Mouse (Mus musculus) limb, embryonic 14.5 days (tissue): ENCODE results near the gene Phactr2. TPM values are rescaled to one million over a fixed set of nuclear protein-coding genes. Genes with fewer than 3 reads are reported as not detected.

Source experiments
- ATAC-seq: fragments of 200-750 bp; cut with Nextera tagmentation; 2 replicates; pipeline ENCODE4 v1.8.0; 2017; ENCODE audit warnings: low read depth, moderate number of reproducible peaks, moderate TSS enrichment; ENCODE audit not compliant: low FRiP score
- DNase-seq: peaks from one replicate; pipeline ENCODE4 v3.0.0-alpha.2; 2015; ENCODE audit warnings: low spot score
- H3K27ac ChIP-seq: fragments of 300-500 bp; sonication (generic); replicated peaks from 2 replicates; pipeline ENCODE4 v1.5.1; 2014; ENCODE audit warnings: low read depth, mild to moderate bottlenecking, low read length, moderate library complexity, mixed read lengths
- H3K27me3 ChIP-seq: fragments of 300-500 bp; sonication (generic); 2 replicates; pipeline ENCODE4 v1.6.1; 2014; ENCODE audit warnings: low read length, mixed read lengths; ENCODE audit not compliant: control insufficient read depth, insufficient read depth
- H3K36me3 ChIP-seq: fragments of 300-500 bp; sonication (generic); 2 replicates; pipeline ENCODE4 v1.6.1; 2014; ENCODE audit warnings: mild to moderate bottlenecking, low read length, moderate library complexity, mixed read lengths; ENCODE audit not compliant: control insufficient read depth, insufficient read depth
- H3K4me1 ChIP-seq: fragments of 300-500 bp; sonication (generic); 2 replicates; pipeline ENCODE4 v1.6.1; 2014; ENCODE audit warnings: antibody characterized with exemption, low read length, mixed read lengths; ENCODE audit not compliant: control insufficient read depth, insufficient read depth
- H3K4me2 ChIP-seq: fragments of 300-500 bp; sonication (generic); replicated peaks from 2 replicates; pipeline ENCODE4 v1.6.1; 2014; ENCODE audit warnings: low read depth, mild to moderate bottlenecking, low read length, moderate library complexity; ENCODE audit not compliant: severe bottlenecking
- H3K4me3 ChIP-seq: fragments of 300-500 bp; sonication (generic); replicated peaks from 2 replicates; pipeline ENCODE4 v1.5.1; 2014; ENCODE audit warnings: low read length
- H3K9ac ChIP-seq: fragments of 300-500 bp; sonication (generic); 2 replicates; pipeline ENCODE4 v1.6.1; 2014; ENCODE audit warnings: mild to moderate bottlenecking, low read depth, low read length, moderate library complexity; ENCODE audit not compliant: severe bottlenecking
- H3K9me3 ChIP-seq: fragments of 300-500 bp; sonication (generic); 2 replicates; pipeline ENCODE4 v1.6.1; 2016; ENCODE audit warnings: low read length; ENCODE audit not compliant: control insufficient read depth
- POLR2A ChIP-seq: fragments of 200-500 bp; IDR thresholded peaks from 2 replicates; pipeline ENCODE4 v1.8.0; 2012; ENCODE audit warnings: inconsistent platforms, mild to moderate bottlenecking, moderate library complexity, borderline replicate concordance; ENCODE audit not compliant: insufficient read depth, insufficient read length; ENCODE audit errors: extremely low read depth
- WGBS: fragments of 180-500 bp; shearing (Covaris S2); extraction: QIAGEN DNeasy Blood & Tissue Kit; methylation state at CpG from one replicate; pipeline ENCODE4 v1.1.7; 2014; 5-methylcytosine and 5-hydroxymethylcytosine counted together
- polyA plus RNA-seq, 2 experiments: library from polyadenylated mRNA; depleted of rRNA in 1 of 2; stranded (reverse) in 1 of 2; unstranded in 1 of 2; fragments of >200 nt; fragmentation: Nextera tagmentation in 1 of 2; extraction: Ambion mirVana in 1 of 2; gene quantifications; 2 replicates each; pipeline versions ENCODE4 v1.2.1 to v1.2.3; 2012 to 2014

The Phactr2 gene
- polyA plus RNA-seq, 2 experiments: 20.0 to 36.5 TPM

GRCm38 (mm10) chr10:13230716-13231115, 243.5 kb downstream of the Phactr2 start:
- 85% methylated on average over 7 of the region's 7 CpGs for WGBS
- no peak overlapping the region for H3K4me2 ChIP-seq
- no peaks in the 10 kb centered on the region for H3K4me1 ChIP-seq
- DNase-seq: no peak
- H3K27me3 ChIP-seq: no peaks in the 10 kb centered on the region
- no peaks in the 10 kb centered on the region for H3K9me3 ChIP-seq
- H3K9ac ChIP-seq: no peak overlapping the region
- H3K4me3 ChIP-seq: no peak overlapping the region
- ATAC-seq: no peak
- H3K36me3 ChIP-seq: peaks cover 18% of the 10 kb centered on the region
- no peak for TF ChIP-seq POLR2A
- H3K27ac ChIP-seq: no peak overlapping the region

GRCm38 (mm10) chr10:13225377-13226063, 248.7 kb downstream of the Phactr2 start:
- Histone ChIP-seq H3K4me2 (no peak overlapping the region), H3K4me1 (no peaks in the 10 kb centered on the region), H3K27me3 (no peaks in the 10 kb centered on the region), H3K4me3 (no peak overlapping the region), H3K9ac (no peak overlapping the region), H3K36me3 (peaks cover 31% of the 10 kb centered on the region), H3K9me3 (no peaks in the 10 kb centered on the region), H3K27ac (0 out of 2 replicates have a peak overlapping the region, but pooled peaks have one; percentile 26)
- TF ChIP-seq POLR2A: no peak
- ATAC-seq (no peak), DNase-seq (no peak)
- 89% methylated on average over 7 of the region's 7 CpGs for WGBS

- DNase-seq (no peak), ATAC-seq (no peak)
- Histone ChIP-seq H3K9me3 (no peaks in the 10 kb centered on the region), H3K27me3 (no peaks in the 10 kb centered on the region), H3K36me3 (peaks cover 24% of the 10 kb centered on the region), H3K4me1 (no peaks in the 10 kb centered on the region), H3K27ac (no peak overlapping the region), H3K4me3 (no peak overlapping the region), H3K4me2 (no peak overlapping the region), H3K9ac (no peak overlapping the region)
- TF ChIP-seq POLR2A: no peak
- 72% methylated on average over 3 of the region's 3 CpGs for WGBS
Observed at GRCm38 (mm10) chr10:13222135-13222534, 252.1 kb downstream of the Phactr2 start.

DNA sequence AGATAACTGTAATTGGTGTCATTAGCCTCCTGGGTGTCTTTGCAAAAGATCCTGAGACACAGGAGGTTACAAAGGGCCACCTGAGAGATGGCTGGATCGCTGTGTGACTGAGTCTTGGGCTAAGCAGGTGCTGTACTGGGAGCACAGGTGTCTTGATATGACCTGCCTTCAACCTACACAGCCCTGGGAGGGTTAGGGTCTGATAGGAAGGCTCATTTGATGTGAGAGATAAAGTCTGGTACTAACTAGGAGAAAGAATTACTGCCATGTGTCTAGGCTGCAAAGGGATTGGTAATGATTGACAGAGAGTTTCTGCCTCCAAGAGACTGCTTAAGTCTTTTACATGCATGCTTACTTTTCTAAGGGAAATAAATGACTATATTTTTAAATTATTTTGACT, 254.2 kb downstream of the Phactr2 start:
- DNase-seq (no peak), ATAC-seq (no peak)
- TF ChIP-seq POLR2A: no peak
- Histone ChIP-seq H3K9ac (no peak overlapping the region), H3K27me3 (no peaks in the 10 kb centered on the region), H3K9me3 (no peaks in the 10 kb centered on the region), H3K4me3 (no peak overlapping the region), H3K36me3 (peaks cover 24% of the 10 kb centered on the region), H3K27ac (no peak overlapping the region), H3K4me1 (no peaks in the 10 kb centered on the region), H3K4me2 (no peak overlapping the region)
- 64% methylated on average over 1 of the region's 1 CpGs for WGBS

DNA sequence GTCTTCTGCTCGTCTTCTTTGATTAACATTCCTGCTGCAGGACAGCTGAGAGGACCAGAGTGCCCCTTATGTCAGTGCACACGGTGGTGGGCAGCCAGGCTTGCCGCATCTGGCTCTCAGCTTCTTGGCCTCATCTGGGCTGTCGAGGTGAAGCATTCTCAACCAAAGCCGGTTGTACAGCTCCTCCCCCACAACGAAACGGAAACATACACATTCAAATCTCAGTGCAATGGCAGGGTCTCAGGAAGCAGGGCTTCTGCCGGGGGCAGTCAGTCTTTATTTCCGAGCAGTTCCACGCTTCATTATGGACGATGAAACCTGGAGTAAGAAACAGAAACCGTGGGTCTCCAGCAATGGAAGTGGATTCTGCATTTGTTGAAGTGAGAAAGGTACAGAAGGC, 260.3 kb downstream of the Phactr2 start:
- TF ChIP-seq POLR2A: no peak
- WGBS: 87% methylated on average over 12 of the region's 12 CpGs

DNA sequence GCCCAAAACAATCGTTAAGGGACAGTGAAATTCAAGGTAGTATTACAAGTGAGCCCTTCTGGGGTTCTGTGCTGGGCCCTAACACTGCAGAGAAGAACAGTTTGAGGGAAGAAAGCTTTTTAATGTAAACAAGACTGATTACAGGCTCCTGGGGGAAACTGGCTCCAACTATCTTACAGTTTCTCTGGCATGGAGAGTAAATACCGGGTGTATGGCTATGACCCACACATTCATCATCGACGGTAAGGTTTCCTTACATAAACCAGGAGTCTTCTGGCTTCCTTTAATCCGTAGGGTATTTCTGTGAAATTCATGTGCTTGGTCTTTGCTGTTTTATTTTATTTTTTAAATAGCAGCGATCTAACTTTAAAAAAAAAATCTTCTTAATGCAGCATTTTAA, 261.4 kb downstream of the Phactr2 start:
- H3K36me3 ChIP-seq: no peaks in the 10 kb centered on the region; the same call in 1 of the 2 replicates
- H3K27ac ChIP-seq: no peak overlapping the region
- TF ChIP-seq POLR2A: no peak
- no peaks in the 10 kb centered on the region for H3K27me3 ChIP-seq
- H3K4me3 ChIP-seq: no peak overlapping the region
- WGBS: 59% methylated on average over 6 of the region's 6 CpGs
- ATAC-seq (no peak; the same call in 1 of the 2 replicates), DNase-seq (no peak)
- peaks cover 3% of the 10 kb centered on the region; the same call in 1 of the 2 replicates for H3K4me1 ChIP-seq
- H3K9ac ChIP-seq: no peak overlapping the region
- no peak overlapping the region for H3K4me2 ChIP-seq
- H3K9me3 ChIP-seq: no peaks in the 10 kb centered on the region

More for the DNA sequence above, 260.3 kb downstream of the Phactr2 start:
- Histone ChIP-seq H3K4me3 (no peak overlapping the region), H3K9me3 (no peaks in the 10 kb centered on the region), H3K36me3 (no peaks in the 10 kb centered on the region; the same call in 1 of the 2 replicates), H3K27me3 (no peaks in the 10 kb centered on the region), H3K4me2 (no peak overlapping the region), H3K27ac (no peak overlapping the region), H3K4me1 (peaks cover 3% of the 10 kb centered on the region; the same call in 1 of the 2 replicates), H3K9ac (no peak overlapping the region)
- ATAC-seq (no peak), DNase-seq (no peak)
